Mouse (Mus musculus): ENCODE measurements around the gene Olfr584.

Olfr584 gene

GRCm38 (mm10) chr7:103081585-103081984 is at the start of gene Olfr584:
TSS of gene Olfr584 (plus strand) at chr7:103081885.
- DNase-seq (ENCODE audit: low read depth) = no peak

GRCm38 (mm10) chr7:103037724-103038123 is 44.0 kb upstream of the Olfr584 start, which contains the start of gene Olfr582:
TSS of gene Olfr582 (plus strand) at chr7:103038024.
- no peak for DNase-seq (ENCODE audit: low read depth)

- no peak for DNase-seq (ENCODE audit: low read depth)
These were observed 30.7 kb upstream of the Olfr584 start, which contains the start of gene Olfr583 for GRCm38 (mm10) chr7:103051000-103051399. TSS of gene Olfr583 (plus strand) at chr7:103051300.

GRCm38 (mm10) chr7:103097420-103097819 is 15.7 kb downstream of the Olfr584 start, which contains the start of gene Olfr585:
TSS of gene Olfr585 (plus strand) at chr7:103097720.
- no peak for DNase-seq (ENCODE audit: low read depth)

GRCm38 (mm10) chr7:103119406-103119805 is 37.7 kb downstream of the Olfr584 start:
- no peak for DNase-seq (ENCODE audit: low read depth)

GRCm38 (mm10) chr7:103125538-103125937 is 43.9 kb downstream of the Olfr584 start, which contains the start of gene Olfr586:
TSS of gene Olfr586 (minus strand) at chr7:103125638.
- DNase-seq (ENCODE audit: low read depth) = no peak
